ENCODE assay signal across 10 mouse cellular contexts in genomic region chr7:140061832-140062130, GRCm38 (mm10). TPM values are rescaled to one million over a fixed set of nuclear protein-coding genes. Genes with fewer than 3 reads are reported as not detected.
A peak's percentile ranks its signal among the peaks of the same experiment; 100 is the strongest.
DNase-seq lines count a peak whose midpoint lies in the region; ATAC-seq lines count a peak whose summit lies in the region.
"Had no signal": no experiment of that assay in that cellular context is flagged by ENCODE, and none has a peak within 500 bp of the region (broad histone marks: within the 10 kb centered on the region; RNA-seq: fewer than 3 reads in every experiment).

No protein-coding gene starts in this region.

- H3K4me3 ChIP-seq in kidney, embryonic 15.5 days (replicated peaks): peak overlapping the region; percentile 46
- peak overlapping the region; percentile 41 for H3K4me3 ChIP-seq in embryonic facial prominence, embryonic 15.5 days (replicated peaks)
- H3K4me3 ChIP-seq in intestine, embryonic 15.5 days (replicated peaks): peak overlapping the region; percentile 36
- H3K4me3 ChIP-seq in neural tube, embryonic 13.5 days: peak overlapping the region; percentile 33
- H3K4me3 ChIP-seq: myocyte had no signal

- H3K9ac ChIP-seq in kidney, embryonic 15.5 days: 0 out of 2 replicates have a peak overlapping the region, but pooled peaks have one; percentile 39
- H3K9ac ChIP-seq in embryonic facial prominence, embryonic 15.5 days: no peak overlapping the region
- H3K9ac ChIP-seq in intestine, embryonic 15.5 days: no peak overlapping the region
- peak overlapping the region; percentile 70; the same call in 1 of the 2 replicates for H3K9ac ChIP-seq in neural tube, embryonic 13.5 days

- H3K36me3 ChIP-seq in kidney, embryonic 15.5 days: no peaks in the 10 kb centered on the region
- no peaks in the 10 kb centered on the region for H3K36me3 ChIP-seq in embryonic facial prominence, embryonic 15.5 days
- no peaks in the 10 kb centered on the region for H3K36me3 ChIP-seq in intestine, embryonic 15.5 days
- no peaks in the 10 kb centered on the region for H3K36me3 ChIP-seq in neural tube, embryonic 13.5 days

- no peaks in the 10 kb centered on the region for H3K9me3 ChIP-seq in kidney, embryonic 15.5 days (replicated peaks)
- H3K9me3 ChIP-seq in embryonic facial prominence, embryonic 15.5 days (replicated peaks): 0 out of 2 replicates have a peak, but pooled peaks cover 3% of the 10 kb centered on the region
- H3K9me3 ChIP-seq in intestine, embryonic 15.5 days: no peaks in the 10 kb centered on the region
- H3K9me3 ChIP-seq in neural tube, embryonic 13.5 days: no peaks in the 10 kb centered on the region

- peaks cover 78% of the 10 kb centered on the region for H3K27me3 ChIP-seq in kidney, embryonic 15.5 days
- H3K27me3 ChIP-seq in embryonic facial prominence, embryonic 15.5 days: peaks cover 82% of the 10 kb centered on the region
- peaks cover 81% of the 10 kb centered on the region for H3K27me3 ChIP-seq in intestine, embryonic 15.5 days (replicated peaks)
- H3K27me3 ChIP-seq in neural tube, embryonic 13.5 days: peaks cover 24% of the 10 kb centered on the region

- H3K4me1 ChIP-seq in kidney, embryonic 15.5 days: peaks cover 31% of the 10 kb centered on the region
- H3K4me1 ChIP-seq in embryonic facial prominence, embryonic 15.5 days: peaks cover 28% of the 10 kb centered on the region
- H3K4me1 ChIP-seq in intestine, embryonic 15.5 days (replicated peaks): peaks cover 23% of the 10 kb centered on the region
- peaks cover 60% of the 10 kb centered on the region for H3K4me1 ChIP-seq in neural tube, embryonic 13.5 days (replicated peaks)

- 0 out of 2 replicates have a peak, but pooled peaks have one; percentile 16 for ATAC-seq in kidney, embryonic 15.5 days (replicated peaks; ENCODE audit: low FRiP score)
- ATAC-seq in embryonic facial prominence, embryonic 15.5 days (ENCODE audit: insufficient number of reproducible peaks, low FRiP score, low TSS enrichment, low read depth): no peak
- ATAC-seq in intestine, embryonic 15.5 days: no peak
- no peak for ATAC-seq in neural tube, embryonic 13.5 days (ENCODE audit: low read depth)

- peak overlapping the region; percentile 88 for H3K4me2 ChIP-seq in kidney, embryonic 15.5 days
- H3K4me2 ChIP-seq in embryonic facial prominence, embryonic 15.5 days (replicated peaks): peak overlapping the region; percentile 86
- peak overlapping the region; percentile 86 for H3K4me2 ChIP-seq in intestine, embryonic 15.5 days (replicated peaks)
- H3K4me2 ChIP-seq in neural tube, embryonic 13.5 days: peak overlapping the region; percentile 67

- DNase-seq in kidney, adult 18-20 months: no peak
- DNase-seq in urinary bladder, postnatal 25 days (ENCODE audit: low spot score): no peak
- no peak for DNase-seq in cerebellum, postnatal 10 days
- no peak for DNase-seq in thymus, postnatal 25 days
- DNase-seq: heart, adult 11 months had no signal

- WGBS in kidney, embryonic 15.5 days: 3% methylated on average over 6 of the region's 6 CpGs
- 6% methylated on average over 6 of the region's 6 CpGs for WGBS in embryonic facial prominence, embryonic 15.5 days
- 3% methylated on average over 6 of the region's 6 CpGs for WGBS in intestine, embryonic 15.5 days
- WGBS in neural tube, embryonic 13.5 days: 1% methylated on average over 6 of the region's 6 CpGs

- no peak overlapping the region for H3K27ac ChIP-seq in kidney, embryonic 15.5 days
- H3K27ac ChIP-seq in embryonic facial prominence, embryonic 15.5 days (replicated peaks): no peak overlapping the region
- H3K27ac ChIP-seq in intestine, embryonic 15.5 days: no peak overlapping the region
- peak overlapping the region; percentile 75 for H3K27ac ChIP-seq in neural tube, embryonic 13.5 days (replicated peaks)

RNA-seq across cellular contexts. Expression of gene Msx3, which starts 12.9 kb away (rescaled TPM):
- polyA plus RNA-seq in kidney, embryonic 15.5 days (2015; fragmentation: Nextera tagmentation; extraction: Ambion mirVana): not detected in 2 replicates
- not detected in 2 replicates for polyA plus RNA-seq in embryonic facial prominence, embryonic 15.5 days (2015; fragmentation: Nextera tagmentation; extraction: Ambion mirVana)
- not detected in 2 replicates for polyA plus RNA-seq in intestine, embryonic 15.5 days (2015; fragmentation: Nextera tagmentation; extraction: Ambion mirVana)
- polyA plus RNA-seq in neural tube, embryonic 13.5 days (2015; fragmentation: Nextera tagmentation; extraction: Ambion mirVana): 18.1 and 23.3 TPM in 2 replicates

RNA-seq across cellular contexts. Expression of gene Caly, which starts 20.6 kb away (rescaled TPM):
- polyA plus RNA-seq in kidney, embryonic 15.5 days (2015; fragmentation: Nextera tagmentation; extraction: Ambion mirVana): 1.4 and 2.1 TPM in 2 replicates
- polyA plus RNA-seq in embryonic facial prominence, embryonic 15.5 days (2015; fragmentation: Nextera tagmentation; extraction: Ambion mirVana): 3.4 and 3.7 TPM in 2 replicates
- 3.4 and 3.7 TPM in 2 replicates for polyA plus RNA-seq in intestine, embryonic 15.5 days (2015; fragmentation: Nextera tagmentation; extraction: Ambion mirVana)
- 95.9 and 99.9 TPM in 2 replicates for polyA plus RNA-seq in neural tube, embryonic 13.5 days (2015; fragmentation: Nextera tagmentation; extraction: Ambion mirVana)
- polyA plus RNA-seq: myocyte had no signal

RNA-seq across cellular contexts. Expression of gene Tubgcp2, which starts 25.3 kb away (rescaled TPM):
- polyA plus RNA-seq in kidney, embryonic 15.5 days (2015; fragmentation: Nextera tagmentation; extraction: Ambion mirVana): 52.6 and 58.0 TPM in 2 replicates
- polyA plus RNA-seq in embryonic facial prominence, embryonic 15.5 days (2015; fragmentation: Nextera tagmentation; extraction: Ambion mirVana): 49.7 and 55.3 TPM in 2 replicates
- 39.8 and 41.3 TPM in 2 replicates for polyA plus RNA-seq in intestine, embryonic 15.5 days (2015; fragmentation: Nextera tagmentation; extraction: Ambion mirVana)
- polyA plus RNA-seq in neural tube, embryonic 13.5 days (2015; fragmentation: Nextera tagmentation; extraction: Ambion mirVana): 51.4 and 51.7 TPM in 2 replicates

RNA-seq across cellular contexts. Expression of gene Zfp511, which starts 25.6 kb away (rescaled TPM):
- 38.3 and 40.4 TPM in 2 replicates for polyA plus RNA-seq in kidney, embryonic 15.5 days (2015; fragmentation: Nextera tagmentation; extraction: Ambion mirVana)
- 38.5 and 39.0 TPM in 2 replicates for polyA plus RNA-seq in embryonic facial prominence, embryonic 15.5 days (2015; fragmentation: Nextera tagmentation; extraction: Ambion mirVana)
- 32.2 and 32.9 TPM in 2 replicates for polyA plus RNA-seq in intestine, embryonic 15.5 days (2015; fragmentation: Nextera tagmentation; extraction: Ambion mirVana)
- 50.7 and 55.5 TPM in 2 replicates for polyA plus RNA-seq in neural tube, embryonic 13.5 days (2015; fragmentation: Nextera tagmentation; extraction: Ambion mirVana)

RNA-seq across cellular contexts. Expression of gene Prap1, which starts 31.4 kb away (rescaled TPM):
- polyA plus RNA-seq in kidney, embryonic 15.5 days (2015; fragmentation: Nextera tagmentation; extraction: Ambion mirVana): 0.28 TPM in 1 of 2 replicates, not detected in the other
- polyA plus RNA-seq in embryonic facial prominence, embryonic 15.5 days (2015; fragmentation: Nextera tagmentation; extraction: Ambion mirVana): 0.28 TPM in 1 of 2 replicates, not detected in the other
- polyA plus RNA-seq in intestine, embryonic 15.5 days (2015; fragmentation: Nextera tagmentation; extraction: Ambion mirVana): 487 and 598 TPM in 2 replicates
- not detected in 2 replicates for polyA plus RNA-seq in neural tube, embryonic 13.5 days (2015; fragmentation: Nextera tagmentation; extraction: Ambion mirVana)
- polyA plus RNA-seq: myocyte had no signal

Comparison
In these comparisons a context has a peak if more than half of its experiments do, and no peak if none do; other contexts are left out.
1. H3K9ac ChIP-seq: peak in kidney, embryonic 15.5 days (single experiment) and neural tube, embryonic 13.5 days (single experiment); none in embryonic facial prominence, embryonic 15.5 days (single experiment) and intestine, embryonic 15.5 days (single experiment).
2. RNA of gene Msx3, which starts 12.9 kb away (polyA plus RNA-seq): 18.1 to 23.3 TPM in neural tube, embryonic 13.5 days; not detected in intestine, embryonic 15.5 days, not detected in kidney, embryonic 15.5 days and not detected in embryonic facial prominence, embryonic 15.5 days; every median in the first group is over 10 times any median in the second.
3. RNA of gene Caly, which starts 20.6 kb away (polyA plus RNA-seq): 95.9 to 99.9 TPM in neural tube, embryonic 13.5 days; 3.4 to 3.7 TPM in embryonic facial prominence, embryonic 15.5 days, 3.4 to 3.7 TPM in intestine, embryonic 15.5 days and 1.4 to 2.1 TPM in kidney, embryonic 15.5 days; every median in the first group is over 10 times any median in the second.
4. Peak in every context shown above with its lines, with median percentiles within 50 percentile points of each other: H3K4me2 ChIP-seq and H3K4me3 ChIP-seq.